Mouse (Mus musculus) forebrain, embryonic 13.5 days (tissue): ENCODE measurements around the gene Ebp. TPM values are rescaled to one million over a fixed set of nuclear protein-coding genes. Genes with fewer than 3 reads are reported as not detected.

Experiments used
- ATAC-seq: fragments of 200-750 bp; cut with Nextera tagmentation; 2 replicates; pipeline ENCODE4 v1.8.0; 2017
- H3K27ac ChIP-seq: fragments of 300-500 bp; sonication (generic); 2 replicates; pipeline ENCODE4 v1.5.1; 2015; ENCODE audit warnings: inconsistent platforms, mild to moderate bottlenecking, moderate library complexity
- H3K27me3 ChIP-seq: fragments of 300-500 bp; sonication (generic); 2 replicates; pipeline ENCODE4 v1.6.1; 2015; ENCODE audit warnings: mild to moderate bottlenecking, inconsistent platforms
- H3K36me3 ChIP-seq: fragments of 300-500 bp; sonication (generic); 2 replicates; pipeline ENCODE4 v1.6.1; 2015; ENCODE audit warnings: mild to moderate bottlenecking, inconsistent platforms; ENCODE audit not compliant: poor library complexity, severe bottlenecking
- H3K4me1 ChIP-seq: fragments of 300-500 bp; sonication (generic); 2 replicates; pipeline ENCODE4 v1.6.1; 2015; ENCODE audit warnings: inconsistent platforms
- H3K4me2 ChIP-seq: fragments of 300-500 bp; sonication (generic); 2 replicates; pipeline ENCODE4 v1.6.1; 2015; ENCODE audit warnings: inconsistent platforms, mild to moderate bottlenecking, moderate library complexity
- H3K4me3 ChIP-seq: fragments of 300-500 bp; sonication (generic); 2 replicates; pipeline ENCODE4 v1.5.1; 2015; ENCODE audit warnings: mild to moderate bottlenecking, inconsistent platforms
- H3K9ac ChIP-seq: fragments of 300-500 bp; sonication (generic); 2 replicates; pipeline ENCODE4 v1.6.1; 2015; ENCODE audit warnings: mild to moderate bottlenecking, inconsistent platforms
- H3K9me3 ChIP-seq: fragments of 300-500 bp; sonication (generic); replicated peaks from 2 replicates; pipeline ENCODE4 v1.6.1; 2016; ENCODE audit warnings: inconsistent platforms
- WGBS: fragments of 180-500 bp; shearing (Covaris S2); methylation state at CpG from one replicate; pipeline ENCODE4 v1.1.7; 2015; 5-methylcytosine and 5-hydroxymethylcytosine counted together
- polyA plus RNA-seq: library from polyadenylated mRNA; unstranded; fragments of >200 nt; fragmentation: Nextera tagmentation; extraction: Ambion mirVana; gene quantifications from 2 replicates; pipeline ENCODE4 v1.2.1, GENCODE M21; 2015

The Ebp gene
- polyA plus RNA-seq, 1 experiment from 2014 or later, result 21.2 TPM

GRCm38 (mm10) chrX:8179646-8180045 lies 13.7 kb downstream of the Ebp start:
- Histone ChIP-seq H3K27me3 (no peaks in the 10 kb centered on the region), H3K9ac (no peak overlapping the region), H3K9me3 (no peaks in the 10 kb centered on the region), H3K4me3 (no peak overlapping the region), H3K27ac (no peak overlapping the region), H3K4me1 (peaks cover 4% of the 10 kb centered on the region), H3K36me3 (no peaks in the 10 kb centered on the region), H3K4me2 (no peak overlapping the region)
- ATAC-seq, result no peak
- WGBS, result 90% methylated on average over 5 of the region's 5 CpGs

- Histone ChIP-seq H3K9me3 (no peaks in the 10 kb centered on the region), H3K36me3 (no peaks in the 10 kb centered on the region), H3K4me1 (peaks cover 4% of the 10 kb centered on the region), H3K9ac (no peak overlapping the region), H3K27ac (no peak overlapping the region), H3K4me2 (no peak overlapping the region), H3K27me3 (no peaks in the 10 kb centered on the region), H3K4me3 (no peak overlapping the region)
- 89% methylated on average over 2 of the region's 2 CpGs for WGBS
- ATAC-seq, result no peak
These were observed 14.4 kb downstream of the Ebp start for GRCm38 (mm10) chrX:8178871-8179270.

- H3K27me3 ChIP-seq, result no peaks in the 10 kb centered on the region
- no peaks in the 10 kb centered on the region for H3K9me3 ChIP-seq
- 0 out of 2 replicates have a peak, but pooled peaks cover 6% of the 10 kb centered on the region for H3K36me3 ChIP-seq
- H3K27ac ChIP-seq, result no peak within 1 kb of the TSS
- peak within 1 kb of the TSS; percentile 58 for H3K4me3 ChIP-seq
- whole genome bisulfite sequencing, result 17% methylated on average over 50 of the region's 56 CpGs
- peaks cover 4% of the 10 kb centered on the region for H3K4me1 ChIP-seq
- ATAC-seq, result peak; percentile 97
- H3K9ac ChIP-seq, result peak within 1 kb of the TSS; percentile 68
- peak within 1 kb of the TSS; percentile 56 for H3K4me2 ChIP-seq
These were observed 17.6 kb downstream of the Ebp start, which contains the start of gene Tbc1d25 for GRCm38 (mm10) chrX:8175504-8176385. Gene Tbc1d25, minus strand, starts transcription at chrX:8176181.

GRCm38 (mm10) chrX:8175169-8175503 lies 18.2 kb downstream of the Ebp start:
- 0 out of 2 replicates have a peak, but pooled peaks cover 7% of the 10 kb centered on the region for H3K36me3 ChIP-seq
- H3K4me1 ChIP-seq, result peaks cover 4% of the 10 kb centered on the region
- ATAC-seq, result no peak
- peak overlapping the region; percentile 68 for H3K9ac ChIP-seq
- WGBS, result 9% methylated on average over 4 of the region's 4 CpGs
- peak overlapping the region; percentile 58 for H3K4me3 ChIP-seq
- H3K9me3 ChIP-seq, result no peaks in the 10 kb centered on the region
- H3K4me2 ChIP-seq, result peak overlapping the region; percentile 56
- H3K27ac ChIP-seq, result no peak overlapping the region
- H3K27me3 ChIP-seq, result no peaks in the 10 kb centered on the region

- 85% methylated on average over 10 of the region's 10 CpGs for WGBS
- Histone ChIP-seq H3K4me1 (no peaks in the 10 kb centered on the region), H3K27ac (no peak overlapping the region), H3K9ac (no peak overlapping the region), H3K4me2 (no peak overlapping the region), H3K36me3 (peaks cover 12% of the 10 kb centered on the region; the same call in 1 of the 2 replicates), H3K9me3 (no peaks in the 10 kb centered on the region), H3K4me3 (no peak overlapping the region), H3K27me3 (no peaks in the 10 kb centered on the region)
- ATAC-seq, result no peak
These were observed 25.3 kb downstream of the Ebp start for GRCm38 (mm10) chrX:8167716-8168647.

GRCm38 (mm10) chrX:8164471-8164870 lies 28.8 kb downstream of the Ebp start:
- Histone ChIP-seq H3K9me3 (no peaks in the 10 kb centered on the region), H3K4me1 (no peaks in the 10 kb centered on the region)

GRCm38 (mm10) chrX:8163076-8163475 lies 30.2 kb downstream of the Ebp start:
- peaks cover 8% of the 10 kb centered on the region; the same call in 1 of the 2 replicates for H3K36me3 ChIP-seq
- H3K27me3 ChIP-seq, result no peaks in the 10 kb centered on the region
- H3K4me3 ChIP-seq, result no peak overlapping the region
- ATAC-seq, result no peak
- no peaks in the 10 kb centered on the region for H3K9me3 ChIP-seq
- no peaks in the 10 kb centered on the region for H3K4me1 ChIP-seq
- no peak overlapping the region for H3K4me2 ChIP-seq
- no peak overlapping the region for H3K9ac ChIP-seq
- WGBS, result 93% methylated on average over 5 of the region's 5 CpGs
- no peak overlapping the region for H3K27ac ChIP-seq

More at GRCm38 (mm10) chrX:8164471-8164870, 28.8 kb downstream of the Ebp start:
- Histone ChIP-seq H3K27ac (no peak overlapping the region), H3K4me2 (no peak overlapping the region), H3K9ac (no peak overlapping the region), H3K36me3 (peaks cover 2% of the 10 kb centered on the region; the same call in 1 of the 2 replicates), H3K4me3 (no peak overlapping the region), H3K27me3 (no peaks in the 10 kb centered on the region)
- ATAC-seq, result no peak
- WGBS, result 84% methylated on average over 4 of the region's 4 CpGs

GRCm38 (mm10) chrX:8145153-8145991 lies 47.9 kb downstream of the Ebp start, which contains the start of gene Rbm3:
Gene Rbm3, minus strand, starts transcription at chrX:8145880.
- Histone ChIP-seq H3K9ac (peak within 1 kb of the TSS; percentile 83), H3K9me3 (no peaks in the 10 kb centered on the region), H3K4me3 (peak within 1 kb of the TSS; percentile 59), H3K27ac (peak within 1 kb of the TSS; percentile 97), H3K4me1 (peaks cover 17% of the 10 kb centered on the region), H3K4me2 (peak within 1 kb of the TSS; percentile 86), H3K36me3 (peaks cover 31% of the 10 kb centered on the region), H3K27me3 (no peaks in the 10 kb centered on the region)
- WGBS, result 16% methylated on average over 64 of the region's 65 CpGs
- ATAC-seq, result peak; percentile 96

GRCm38 (mm10) chrX:8143750-8144149 lies 49.6 kb downstream of the Ebp start:
- H3K4me2 ChIP-seq, result peak overlapping the region; percentile 86
- no peaks in the 10 kb centered on the region for H3K9me3 ChIP-seq
- 74% methylated on average over 7 of the region's 7 CpGs for WGBS
- no peaks in the 10 kb centered on the region for H3K27me3 ChIP-seq
- peaks cover 38% of the 10 kb centered on the region for H3K36me3 ChIP-seq
- peaks cover 17% of the 10 kb centered on the region for H3K4me1 ChIP-seq
- no peak for ATAC-seq
- no peak overlapping the region for H3K27ac ChIP-seq
- H3K4me3 ChIP-seq, result peak overlapping the region; percentile 59
- peak overlapping the region; percentile 83 for H3K9ac ChIP-seq

- H3K4me2 ChIP-seq, result no peak overlapping the region; the same call in 1 of the 2 replicates
- no peaks in the 10 kb centered on the region for H3K27me3 ChIP-seq
- no peak overlapping the region for H3K9ac ChIP-seq
- peaks cover 17% of the 10 kb centered on the region for H3K4me1 ChIP-seq
- H3K4me3 ChIP-seq, result no peak overlapping the region
- 86% methylated on average over 7 of the region's 7 CpGs for WGBS
- no peak for ATAC-seq
- no peaks in the 10 kb centered on the region for H3K9me3 ChIP-seq
- H3K27ac ChIP-seq, result no peak overlapping the region
- peaks cover 38% of the 10 kb centered on the region for H3K36me3 ChIP-seq
These were observed 50.4 kb downstream of the Ebp start for GRCm38 (mm10) chrX:8142948-8143347.

- peaks cover 17% of the 10 kb centered on the region for H3K4me1 ChIP-seq
- H3K27ac ChIP-seq, result no peak overlapping the region
- 73% methylated on average over 3 of the region's 3 CpGs for WGBS
- no peaks in the 10 kb centered on the region for H3K9me3 ChIP-seq
- ATAC-seq, result no peak
- H3K4me3 ChIP-seq, result no peak overlapping the region
- H3K4me2 ChIP-seq, result no peak overlapping the region
- H3K27me3 ChIP-seq, result no peaks in the 10 kb centered on the region
- peaks cover 38% of the 10 kb centered on the region for H3K36me3 ChIP-seq
- no peak overlapping the region for H3K9ac ChIP-seq
These were observed 52.3 kb downstream of the Ebp start for GRCm38 (mm10) chrX:8141058-8141457.
